Mouse (Mus musculus): Measurements from ENCODE around the gene Mterf2. TPM values are rescaled to one million over a fixed set of nuclear protein-coding genes. Genes with fewer than 3 reads are reported as not detected.

The Mterf2 gene
- 24.1 TPM for polyA plus RNA-seq (2017; shearing (Covaris generic))

GRCm38 (mm10) chr10:85127395-85128287 is at the start of gene Mterf2:
Mterf2 (minus strand) TSS chr10:85128027.

GRCm38 (mm10) chr10:85102247-85103084 is 25.4 kb downstream of the Mterf2 start, which contains the start of the genes Fhl4 and Tmem263:
Fhl4 (minus strand) TSS chr10:85102495.
Tmem263 (plus strand) TSS chr10:85102627.

Other genes starting within 250 kb of the Mterf2 start
- gene Ric8b, start 210.4 kb downstream of the Mterf2 start, polyA plus RNA-seq (2017; shearing (Covaris generic)), result 10.8 TPM
- 1.0 TPM for gene Fhl4, start 25.5 kb downstream of the Mterf2 start, polyA plus RNA-seq (2017; shearing (Covaris generic))
- 9.4 TPM for gene Tmem263, start 25.4 kb downstream of the Mterf2 start, polyA plus RNA-seq (2017; shearing (Covaris generic))
- gene Cry1, start 57.0 kb upstream of the Mterf2 start, polyA plus RNA-seq (2017; shearing (Covaris generic)), result 55.7 TPM